Mouse (Mus musculus) left cerebral cortex, postnatal 10 days (tissue): Measurements from ENCODE around the gene Cenpb. TPM values are rescaled to one million over a fixed set of nuclear protein-coding genes. Genes with fewer than 3 reads are reported as not detected.
"Not testable (repeated sequence)": the region's sequence is repeated elsewhere in the genome, so short reads cannot be mapped to it uniquely, and the experiment has no call there.

ENCODE experiments used
- DNase-seq, 2 experiments: peaks; one replicate each; pipeline ENCODE4 v3.0.0; 2021 to 2022; ENCODE audit warnings: low spot score in 2 of 2, mixed read lengths in 1 of 2; ENCODE audit errors: extremely low spot score in 1 of 2
- intact Hi-C: fragments of 180-260 bp; cut with DNase I; formaldehyde crosslinking; loops from one replicate; pipeline ENCODE4 v1.15.1; 2025
- total RNA-seq, 2 experiments: library from RNA; stranded (reverse); gene quantifications; 2 replicates each; pipeline ENCODE4 v1.2.3; 2021

Gene Cenpb
- total RNA-seq: 10 to 100 TPM; 93.6 to 97.1 TPM

GRCm38 (mm10) chr2:131179990-131180587, at the start of gene Cenpb:
Cenpb (minus strand) TSS chr2:131180067.
- peak; percentile 76 to 92 for DNase-seq
- intact Hi-C loops: loop anchor here (5.0 kb wide), 1 partner anchor 82 kb away; the partner anchor contains the start of gene Pank2

DNA sequence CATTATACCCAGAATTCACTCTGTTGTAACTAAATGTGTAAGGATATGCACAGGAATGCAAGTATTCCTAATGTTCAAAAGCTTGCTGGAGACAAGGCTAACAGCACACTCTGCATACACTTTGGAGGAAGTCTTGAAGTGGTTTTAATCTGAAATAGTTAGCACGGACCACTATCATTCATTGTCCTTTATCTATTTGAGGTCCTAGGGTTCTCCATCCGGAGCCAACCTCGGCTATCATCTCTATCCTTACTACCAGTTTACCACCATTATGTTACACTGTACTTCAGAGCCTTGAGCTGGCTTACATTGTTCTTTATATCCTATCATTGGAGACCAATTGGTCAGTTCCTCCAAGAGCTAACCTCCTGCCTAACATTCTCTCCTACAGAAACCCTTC, 47.4 kb upstream of the Cenpb start:
- no peak for DNase-seq
- intact Hi-C loops: no loop called here

DNA sequence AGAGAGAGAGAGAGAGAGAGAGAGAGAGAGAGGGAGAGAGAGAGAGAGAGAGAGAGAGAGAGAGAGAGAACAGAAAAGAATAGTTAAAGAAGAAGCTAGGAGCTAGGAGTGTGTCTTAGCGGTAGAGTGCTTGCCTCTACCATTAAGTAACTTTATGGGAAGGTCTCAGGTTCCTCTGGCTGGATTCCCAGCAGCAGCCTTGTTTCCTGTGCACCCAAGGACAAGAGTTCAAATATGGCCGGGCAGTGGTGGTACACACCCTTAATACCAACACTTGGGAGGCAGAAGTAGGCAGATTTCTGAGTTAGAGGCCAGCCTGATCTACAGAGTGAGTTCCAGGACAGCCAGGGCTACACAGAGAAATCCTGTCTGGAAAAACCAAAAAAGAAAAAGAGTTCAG, 46.8 kb upstream of the Cenpb start:
- intact Hi-C loops, DNase-seq: not testable (repeated sequence)

DNA sequence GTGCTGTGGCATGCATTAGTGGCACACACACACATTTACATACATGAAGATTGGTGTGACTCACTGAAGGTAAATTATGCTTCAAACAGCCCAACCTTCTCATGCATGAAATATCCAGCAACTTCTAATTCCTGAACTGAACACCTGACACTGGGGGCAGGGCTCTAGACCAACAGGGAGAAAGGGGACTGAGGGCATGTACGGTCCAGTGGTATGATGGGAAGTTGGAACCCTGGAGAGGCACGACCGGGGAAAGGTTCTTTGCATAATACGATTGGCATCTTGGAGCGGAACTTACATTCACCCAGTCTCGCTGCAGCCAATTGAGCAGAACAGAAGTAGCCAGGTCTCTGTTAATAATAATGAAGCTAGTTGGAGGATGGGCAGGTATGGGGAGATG, 45.3 kb upstream of the Cenpb start:
- intact Hi-C loops: no loop called here
- DNase-seq: no peak

- intact Hi-C loops: no loop called here
- DNase-seq: no peak
These were observed 43.7 kb upstream of the Cenpb start for GRCm38 (mm10) chr2:131223569-131223968.

DNA sequence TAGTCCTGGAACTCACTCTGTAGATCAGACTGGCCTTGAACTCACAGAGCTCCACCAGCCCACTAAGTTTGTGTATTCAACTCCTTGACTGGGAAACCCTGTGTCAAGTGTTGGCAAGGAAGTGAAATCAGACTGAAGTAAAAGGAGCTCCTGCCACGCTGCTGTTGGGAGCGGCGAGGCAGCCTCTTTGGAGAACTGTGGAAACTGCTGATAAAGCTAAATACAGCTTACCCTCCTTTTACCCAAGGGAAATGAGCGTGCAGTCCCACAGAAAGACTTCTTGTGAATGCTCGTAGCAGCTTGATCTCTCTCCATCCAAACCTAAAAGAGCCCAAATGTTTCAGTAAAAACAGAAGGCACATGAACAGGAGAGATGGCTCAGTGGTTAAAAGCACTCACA, 42.7 kb upstream of the Cenpb start:
- intact Hi-C loops: no loop called here
- peak in 1 of 2 experiments; percentile 38 for DNase-seq

DNA sequence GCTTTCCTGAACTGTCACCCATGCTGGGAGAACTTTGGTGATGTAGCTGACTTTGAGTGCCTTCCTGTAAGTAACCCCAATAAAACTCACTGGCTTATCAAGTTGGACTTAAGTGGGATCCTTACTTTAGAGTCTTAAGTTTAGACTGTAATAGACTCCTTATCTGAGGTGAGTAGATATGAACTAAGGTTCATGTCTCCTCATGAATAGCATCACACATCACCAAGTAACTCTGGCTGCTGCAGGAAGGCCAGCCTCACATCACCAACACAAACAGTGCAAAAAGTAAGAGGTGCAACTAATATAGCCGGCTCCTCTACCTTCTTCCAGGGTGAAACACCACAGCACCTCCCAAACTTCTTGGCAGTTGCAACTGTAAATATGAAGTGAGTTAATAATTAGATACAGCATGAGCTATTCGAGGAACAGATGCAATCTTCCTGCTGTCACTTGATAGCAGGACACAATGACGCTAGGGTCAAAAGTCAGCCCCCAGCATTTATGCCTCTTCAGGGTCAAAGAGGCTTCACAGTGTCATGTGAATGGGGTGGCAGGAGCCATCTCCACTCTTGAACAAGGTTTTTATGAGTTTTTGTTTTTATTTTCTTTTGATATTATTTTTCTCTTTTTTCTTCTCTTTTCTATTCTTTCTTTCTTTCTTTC, 42.1 kb upstream of the Cenpb start:
- no peak for DNase-seq
- intact Hi-C loops: no loop called here

- intact Hi-C loops: no loop called here
- DNase-seq: no peak
These were observed 40.2 kb upstream of the Cenpb start for GRCm38 (mm10) chr2:131220030-131220429.

- DNase-seq: no peak
- intact Hi-C loops: no loop called here
These were observed 36.3 kb upstream of the Cenpb start for GRCm38 (mm10) chr2:131215941-131216858.

DNA sequence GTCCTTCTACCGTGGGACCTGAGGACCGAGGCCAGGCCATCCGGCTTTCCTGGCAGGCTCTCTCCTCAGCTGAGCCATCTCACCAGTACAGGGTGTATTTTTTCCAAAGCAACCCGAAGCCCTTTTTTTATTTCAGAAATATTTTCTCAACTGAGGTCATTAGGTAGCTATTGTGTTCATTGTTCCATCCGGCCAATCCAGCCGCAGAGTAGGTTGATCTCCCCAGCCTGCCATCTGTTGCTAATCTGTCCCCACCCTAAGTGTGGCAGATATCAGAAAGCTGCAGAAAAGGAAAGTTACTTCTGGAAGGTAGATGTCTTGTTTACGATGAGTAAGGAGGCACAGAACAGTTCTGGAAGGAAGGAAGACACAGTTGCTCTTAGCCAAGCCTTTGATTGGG, 33.9 kb upstream of the Cenpb start:
- DNase-seq: no peak
- intact Hi-C loops: no loop called here

DNA sequence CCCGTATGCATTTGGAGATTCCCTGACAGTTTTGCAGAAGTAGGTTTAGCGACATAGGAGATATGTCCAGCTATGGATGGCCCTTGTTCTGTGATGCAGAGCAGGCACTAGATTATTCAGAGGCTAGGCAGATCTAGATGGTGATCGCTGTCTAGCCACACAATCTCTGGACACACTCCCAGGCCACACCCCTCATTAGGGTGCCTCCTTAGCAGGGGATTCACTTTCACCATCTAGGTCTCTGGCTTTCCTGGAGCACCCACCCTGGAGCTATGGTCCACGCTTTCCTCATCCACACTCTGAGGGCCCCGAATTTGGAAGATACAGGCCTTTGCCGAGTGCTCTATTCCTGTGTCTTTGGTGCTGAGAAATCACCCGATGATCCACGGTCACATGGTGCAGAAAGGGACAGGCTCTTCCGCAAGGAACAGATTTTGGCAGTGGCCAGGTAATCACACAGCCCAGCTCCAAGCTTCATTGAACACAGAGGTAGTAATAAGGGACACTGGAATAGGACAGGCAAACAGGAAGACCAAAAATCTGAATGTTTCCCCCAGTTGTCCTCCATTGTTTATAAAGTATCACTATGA, 31.3 kb upstream of the Cenpb start:
- DNase-seq: no peak
- intact Hi-C loops: no loop called here

- DNase-seq: peak; percentile 95 to 97
- intact Hi-C loops: no loop called here
These were observed 30.3 kb upstream of the Cenpb start for GRCm38 (mm10) chr2:131209969-131210792.

GRCm38 (mm10) chr2:131209125-131209795, 29.4 kb upstream of the Cenpb start:
- intact Hi-C loops: no loop called here
- no peak for DNase-seq

DNA sequence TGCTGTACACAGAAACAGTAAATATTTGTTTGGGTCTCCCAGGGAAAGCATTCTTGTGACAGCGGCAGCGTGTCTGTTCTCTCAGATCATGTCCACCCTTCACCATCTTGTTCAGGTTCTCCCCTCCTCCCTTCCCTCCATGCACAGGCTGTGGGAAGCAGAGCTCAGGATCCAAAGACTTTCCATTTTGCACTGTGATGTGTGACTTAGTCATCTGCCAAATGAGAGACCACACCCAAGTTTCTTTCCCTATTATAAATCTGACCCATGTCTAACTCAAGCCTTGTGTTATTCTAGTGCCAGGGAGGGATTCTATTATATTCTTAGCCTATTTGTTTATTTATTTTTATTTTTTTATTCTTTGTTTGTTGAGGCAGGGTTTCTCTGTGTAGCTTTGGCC, 28.5 kb upstream of the Cenpb start:
- intact Hi-C loops: no loop called here
- no peak for DNase-seq

- no peak for DNase-seq
- intact Hi-C loops: no loop called here
These were observed 26.9 kb upstream of the Cenpb start, which contains the start of gene Ap5s1 for GRCm38 (mm10) chr2:131206778-131207177. Ap5s1 (plus strand) TSS chr2:131207078.

DNA sequence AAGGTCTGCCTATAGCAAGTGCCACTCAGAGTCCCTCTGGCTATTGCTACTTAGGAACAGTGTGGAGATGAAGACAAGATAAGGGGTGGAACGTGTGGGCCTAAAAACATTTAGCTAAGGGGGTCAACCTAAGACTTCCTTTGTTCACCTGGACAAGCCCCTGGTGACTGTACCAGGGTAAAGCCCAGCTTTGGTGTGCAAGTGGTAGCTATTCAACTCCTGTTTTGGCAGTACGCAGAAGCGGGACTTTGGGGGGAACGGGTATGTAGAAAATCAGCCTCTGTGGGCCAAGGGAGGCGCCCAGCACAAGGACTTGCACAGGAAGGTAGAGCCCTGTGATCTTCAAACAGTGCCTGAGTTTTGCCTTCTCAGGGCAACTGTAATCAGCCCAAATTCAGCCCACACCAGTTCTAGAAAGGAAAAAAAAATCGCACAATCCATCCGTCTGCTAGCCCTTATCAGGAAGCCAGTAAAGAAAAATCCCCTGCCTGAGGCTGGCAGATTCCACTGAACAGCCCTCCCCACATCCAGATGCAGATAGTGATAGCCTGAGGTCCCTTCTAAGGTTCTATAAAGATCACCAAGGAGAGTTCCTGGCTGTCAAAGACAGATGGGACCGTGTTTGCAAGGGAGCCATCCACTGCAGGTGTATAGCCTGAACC, 25.8 kb upstream of the Cenpb start:
- DNase-seq: no peak
- intact Hi-C loops: no loop called here

DNA sequence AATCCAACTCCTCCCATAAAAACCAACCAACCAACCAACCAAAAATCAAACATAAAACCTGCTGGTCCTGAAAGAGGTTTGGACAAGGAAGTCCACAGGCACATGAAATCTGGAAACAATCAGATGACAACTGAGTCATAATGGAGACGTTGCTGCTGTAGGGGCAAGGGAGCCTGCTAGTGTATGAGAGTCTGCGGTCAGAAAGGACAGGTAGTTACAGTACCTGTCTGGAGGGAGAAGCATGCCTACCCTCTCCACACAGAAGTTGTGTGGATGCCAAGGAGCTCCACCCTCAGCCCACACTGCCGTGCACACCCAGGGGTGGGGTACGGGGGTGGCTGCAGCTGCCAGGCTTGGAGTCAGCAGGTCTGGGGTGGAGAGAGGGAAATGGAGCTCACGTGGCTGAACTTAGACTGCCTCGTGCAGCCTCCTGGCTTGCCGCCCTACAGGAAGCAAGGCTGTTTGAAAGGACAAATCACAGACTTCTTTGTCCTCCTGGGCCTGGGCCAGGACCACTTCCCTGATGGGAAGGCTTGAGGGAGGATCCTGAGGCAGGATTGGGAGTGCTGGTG, 24.6 kb upstream of the Cenpb start:
- DNase-seq: peak; percentile 54 to 95
- intact Hi-C loops: no loop called here
